Mouse (Mus musculus): ENCODE results near the gene Mfsd13b. TPM values are rescaled to one million over a fixed set of nuclear protein-coding genes. Genes with fewer than 3 reads are reported as not detected.

The Mfsd13b gene
- polyA plus RNA-seq, 1 experiment from 2014 or later, result 0.11 TPM

- Histone ChIP-seq H3K27me3 (replicated peaks; ENCODE audit: insufficient read depth, low read length) (no peaks in the 10 kb centered on the region), H3K9ac (replicated peaks; ENCODE audit: low read depth) (no peak overlapping the region), H3K4me3 (ENCODE audit: low read depth, low read length) (no peak overlapping the region), H3K36me3 (ENCODE audit: insufficient read depth, low read length) (no peaks in the 10 kb centered on the region), H3K4me1 (ENCODE audit: insufficient read depth, low read depth, low read length) (no peaks in the 10 kb centered on the region), H3K27ac (ENCODE audit: low read length) (no peak overlapping the region), H3K4me2 (replicated peaks; ENCODE audit: low read depth, low read length) (no peak overlapping the region), H3K9me3 (ENCODE audit: low read length) (no peaks in the 10 kb centered on the region)
- no peak for TF ChIP-seq CTCF (IDR thresholded peaks at IDR 0.05)
- TF ChIP-seq EP300 (IDR thresholded peaks at IDR 0.05), result no peak
- no peak for ATAC-seq
- 85% methylated on average over 3 of the region's 3 CpGs for WGBS
- no peak for DNase-seq (ENCODE audit: low spot score)
These were observed 19.6 kb downstream of the Mfsd13b start for GRCm38 (mm10) chr7:121001879-121002278.

GRCm38 (mm10) chr7:121002407-121002928, 20.2 kb downstream of the Mfsd13b start:
- no peaks in the 10 kb centered on the region for H3K9me3 ChIP-seq (ENCODE audit: low read length)
- no peak overlapping the region for H3K4me3 ChIP-seq (ENCODE audit: low read depth, low read length)
- 75% methylated on average over 5 of the region's 5 CpGs for WGBS
- no peaks in the 10 kb centered on the region for H3K4me1 ChIP-seq (ENCODE audit: insufficient read depth, low read depth, low read length)
- H3K36me3 ChIP-seq (ENCODE audit: insufficient read depth, low read length), result no peaks in the 10 kb centered on the region
- TF ChIP-seq CTCF (IDR thresholded peaks at IDR 0.05) (no peak), EP300 (IDR thresholded peaks at IDR 0.05) (no peak)
- no peak for DNase-seq (ENCODE audit: low spot score)
- H3K9ac ChIP-seq (replicated peaks; ENCODE audit: low read depth), result no peak overlapping the region
- no peaks in the 10 kb centered on the region for H3K27me3 ChIP-seq (replicated peaks; ENCODE audit: insufficient read depth, low read length)
- no peak for ATAC-seq
- no peak overlapping the region for H3K4me2 ChIP-seq (replicated peaks; ENCODE audit: low read depth, low read length)
- no peak overlapping the region for H3K27ac ChIP-seq (ENCODE audit: low read length)

DNA sequence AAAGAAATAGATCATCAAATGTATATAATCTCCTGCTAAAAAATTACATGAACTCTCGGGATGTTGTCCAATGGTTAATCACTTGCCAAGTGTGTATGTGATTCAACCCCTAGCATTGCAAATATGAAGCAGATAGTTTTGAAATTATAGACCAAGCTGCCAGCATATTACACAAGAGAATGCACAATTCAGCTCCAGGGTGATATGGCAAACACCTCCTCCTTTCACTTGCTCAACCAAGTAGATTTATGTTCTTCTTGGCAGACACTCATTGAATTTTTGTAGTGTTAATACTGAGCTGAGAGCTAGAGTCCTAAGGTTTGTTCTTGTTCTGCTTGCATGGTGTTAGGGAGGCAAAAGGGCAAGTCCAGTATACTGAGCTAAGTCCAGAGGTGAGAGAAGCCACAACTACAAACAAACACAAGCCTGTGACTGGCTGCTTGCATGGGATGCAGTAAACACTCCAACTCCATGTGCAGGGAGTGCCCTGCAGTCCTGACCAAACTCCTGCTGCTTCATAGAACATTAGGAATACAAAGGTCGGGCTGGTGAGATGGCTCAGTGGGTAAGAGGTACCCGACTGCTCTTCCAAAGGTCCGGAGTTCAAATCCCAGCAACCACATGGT, 21.6 kb downstream of the Mfsd13b start:
- no peak overlapping the region for H3K4me2 ChIP-seq (replicated peaks; ENCODE audit: low read depth, low read length)
- H3K9me3 ChIP-seq (ENCODE audit: low read length), result no peaks in the 10 kb centered on the region
- no peak overlapping the region for H3K4me3 ChIP-seq (ENCODE audit: low read depth, low read length)
- ATAC-seq (peak; percentile 38), DNase-seq (ENCODE audit: low spot score) (peak; percentile 72)
- H3K27me3 ChIP-seq (replicated peaks; ENCODE audit: insufficient read depth, low read length), result no peaks in the 10 kb centered on the region
- 60% methylated on average over 4 of the region's 4 CpGs for WGBS
- H3K27ac ChIP-seq (ENCODE audit: low read length), result no peak overlapping the region
- no peaks in the 10 kb centered on the region for H3K36me3 ChIP-seq (ENCODE audit: insufficient read depth, low read length)
- no peaks in the 10 kb centered on the region for H3K4me1 ChIP-seq (ENCODE audit: insufficient read depth, low read depth, low read length)
- H3K9ac ChIP-seq (replicated peaks; ENCODE audit: low read depth), result no peak overlapping the region
- TF ChIP-seq CTCF (IDR thresholded peaks at IDR 0.05) (no peak), EP300 (IDR thresholded peaks at IDR 0.05) (no peak)

GRCm38 (mm10) chr7:121011794-121012689, 29.7 kb downstream of the Mfsd13b start:
- Histone ChIP-seq H3K4me1 (ENCODE audit: insufficient read depth, low read depth, low read length) (no peaks in the 10 kb centered on the region), H3K4me2 (replicated peaks; ENCODE audit: low read depth, low read length) (no peak overlapping the region), H3K9ac (replicated peaks; ENCODE audit: low read depth) (no peak overlapping the region), H3K27me3 (replicated peaks; ENCODE audit: insufficient read depth, low read length) (peaks cover 7% of the 10 kb centered on the region; the same call in 1 of the 2 replicates), H3K27ac (ENCODE audit: low read length) (no peak overlapping the region), H3K36me3 (ENCODE audit: insufficient read depth, low read length) (no peaks in the 10 kb centered on the region), H3K9me3 (ENCODE audit: low read length) (no peaks in the 10 kb centered on the region), H3K4me3 (ENCODE audit: low read depth, low read length) (no peak overlapping the region)
- ATAC-seq (no peak), DNase-seq (ENCODE audit: low spot score) (no peak)
- TF ChIP-seq CTCF (IDR thresholded peaks at IDR 0.05) (no peak), EP300 (IDR thresholded peaks at IDR 0.05) (no peak)
- WGBS, result 60% methylated on average over 10 of the region's 10 CpGs

GRCm38 (mm10) chr7:121014486-121014885, 32.2 kb downstream of the Mfsd13b start:
- H3K9me3 ChIP-seq (ENCODE audit: low read length), result no peaks in the 10 kb centered on the region
- peaks cover 7% of the 10 kb centered on the region; the same call in 1 of the 2 replicates for H3K27me3 ChIP-seq (replicated peaks; ENCODE audit: insufficient read depth, low read length)
- 47% methylated on average over 10 of the region's 10 CpGs for WGBS
- H3K4me3 ChIP-seq (ENCODE audit: low read depth, low read length), result no peak overlapping the region
- H3K27ac ChIP-seq (ENCODE audit: low read length), result no peak overlapping the region
- H3K9ac ChIP-seq (replicated peaks; ENCODE audit: low read depth), result no peak overlapping the region
- TF ChIP-seq CTCF (IDR thresholded peaks at IDR 0.05) (no peak), EP300 (IDR thresholded peaks at IDR 0.05) (no peak)
- DNase-seq (ENCODE audit: low spot score), result peak; percentile 19
- H3K4me2 ChIP-seq (replicated peaks; ENCODE audit: low read depth, low read length), result no peak overlapping the region
- H3K4me1 ChIP-seq (ENCODE audit: insufficient read depth, low read depth, low read length), result no peaks in the 10 kb centered on the region
- H3K36me3 ChIP-seq (ENCODE audit: insufficient read depth, low read length), result no peaks in the 10 kb centered on the region
- peak; percentile 40; the same call in 1 of the 2 replicates for ATAC-seq

DNA sequence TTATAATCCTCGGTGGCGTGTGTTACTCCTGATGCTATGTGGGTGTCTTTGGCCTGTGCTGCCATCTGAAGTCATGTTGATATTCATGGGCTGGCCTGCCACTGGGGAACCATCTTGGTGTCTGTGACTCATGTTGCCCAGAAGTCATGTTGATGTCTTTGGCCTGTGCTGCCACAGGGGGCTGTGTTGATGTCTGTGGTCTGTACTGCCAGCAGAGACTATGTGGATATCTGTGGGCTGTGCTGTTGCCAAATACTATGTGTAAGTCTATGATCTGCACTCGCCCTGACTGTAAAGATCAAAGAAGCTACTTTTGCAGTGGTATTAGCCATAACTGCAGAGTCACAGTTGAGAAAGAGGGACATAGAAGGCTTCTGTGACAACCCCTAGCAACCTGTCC, 36.5 kb downstream of the Mfsd13b start:
- no peak overlapping the region for H3K4me3 ChIP-seq (ENCODE audit: low read depth, low read length)
- H3K4me1 ChIP-seq (ENCODE audit: insufficient read depth, low read depth, low read length), result no peaks in the 10 kb centered on the region
- TF ChIP-seq CTCF (IDR thresholded peaks at IDR 0.05) (no peak), EP300 (IDR thresholded peaks at IDR 0.05) (no peak)
- no peak overlapping the region for H3K4me2 ChIP-seq (replicated peaks; ENCODE audit: low read depth, low read length)
- no peak for ATAC-seq
- H3K27ac ChIP-seq (ENCODE audit: low read length), result no peak overlapping the region
- H3K36me3 ChIP-seq (ENCODE audit: insufficient read depth, low read length), result no peaks in the 10 kb centered on the region
- DNase-seq (ENCODE audit: low spot score), result no peak
- H3K9me3 ChIP-seq (ENCODE audit: low read length), result no peaks in the 10 kb centered on the region
- H3K9ac ChIP-seq (replicated peaks; ENCODE audit: low read depth), result no peak overlapping the region
- H3K27me3 ChIP-seq (replicated peaks; ENCODE audit: insufficient read depth, low read length), result no peaks in the 10 kb centered on the region
- 78% methylated on average over 3 of the region's 3 CpGs for WGBS
